Mouse (Mus musculus) G1E (cell line): ENCODE results near the gene Sfrp5.

ENCODE experiments used
- CTCF ChIP-seq: IDR thresholded peaks from 2 replicates; pipeline ENCODE4 v1.5.1; 2012; ENCODE audit warnings: low read depth, low read length, inconsistent platforms, mixed read lengths
- GATA1 ChIP-seq: IDR thresholded peaks from 2 replicates; pipeline ENCODE4 v1.6.1; 2012; ENCODE audit warnings: borderline replicate concordance, low read length, inconsistent platforms, mixed read lengths
- GATA2 ChIP-seq: IDR thresholded peaks from 2 replicates; pipeline ENCODE4 v1.6.1; 2012; ENCODE audit warnings: low read depth, low read length, inconsistent platforms, borderline replicate concordance
- POLR2AphosphoS5 ChIP-seq: IDR thresholded peaks from 2 replicates; pipeline ENCODE4 v1.6.1; 2012; ENCODE audit warnings: low read depth, low read length, inconsistent platforms; ENCODE audit not compliant: insufficient replicate concordance
- TAL1 ChIP-seq: conservative IDR thresholded peaks from 2 replicates; pipeline ENCODE4 v1.6.1; 2012; ENCODE audit warnings: low read depth, low read length, inconsistent platforms, mixed read lengths

DNA sequence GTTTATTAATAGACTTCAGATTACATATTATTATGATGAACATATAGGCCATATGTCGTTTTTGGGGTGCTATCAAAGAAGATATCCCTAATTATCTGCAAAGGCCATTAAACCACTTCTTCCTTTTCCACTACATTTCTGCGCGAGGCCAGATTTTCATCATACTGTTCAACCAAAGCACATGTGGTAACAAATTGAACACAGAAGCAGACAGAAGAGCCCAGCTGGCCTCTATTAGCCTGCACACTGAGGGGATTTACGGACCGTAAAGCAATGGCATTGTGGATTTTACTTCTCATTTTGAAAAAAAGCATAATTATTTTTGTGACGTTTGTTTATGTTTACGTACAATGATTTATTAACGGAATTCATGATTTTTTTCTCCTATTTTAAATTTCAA is 3.1 kb upstream of the Sfrp5 start:
- no peak for TF ChIP-seq CTCF
- TF ChIP-seq GATA1: no peak
- TF ChIP-seq TAL1: no peak
- TF ChIP-seq POLR2AphosphoS5: no peak
- no peak for TF ChIP-seq GATA2
